In the genomic region with DNA sequence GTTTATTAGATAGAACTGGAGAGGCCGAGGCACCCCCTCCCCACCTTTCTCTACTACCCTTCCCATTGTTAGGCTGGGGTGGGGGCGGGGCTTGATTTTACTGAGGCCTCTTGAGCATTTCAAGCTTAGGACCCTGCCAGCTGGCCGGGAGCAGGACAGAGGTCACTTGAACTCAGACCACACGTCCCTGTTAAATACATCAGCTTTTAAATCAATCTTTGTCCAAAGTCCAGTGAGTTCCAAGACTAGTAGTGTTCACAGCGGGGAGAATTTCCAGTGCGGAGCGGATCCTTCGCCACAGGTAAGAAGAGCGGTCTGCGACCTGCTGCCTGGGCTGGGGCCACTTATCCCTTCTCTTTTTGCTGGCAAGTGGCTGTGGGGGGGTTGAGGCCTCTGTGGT, we compare ENCODE assay signal across 23 mouse cellular contexts. TPM values are rescaled to one million over a fixed set of nuclear protein-coding genes. Genes with fewer than 3 reads are reported as not detected.
DNase-seq lines count a peak whose midpoint lies in the region; ATAC-seq and TF ChIP-seq lines count a peak whose summit lies in the region.
"Had no signal": no experiment of that assay in that cellular context is flagged by ENCODE, and none has a peak within 500 bp of the region (broad histone marks: within the 10 kb centered on the region; RNA-seq: fewer than 3 reads in every experiment).

No protein-coding gene starts in this region.

- H3K9me3 ChIP-seq in kidney, embryonic 14.5 days (ENCODE audit: control insufficient read depth, low read length) = no peaks in the 10 kb centered on the region
- H3K9me3 ChIP-seq: embryonic facial prominence, embryonic 12.5 days; neural tube, embryonic 12.5 days had no signal

- 72% methylated on average over 10 of the region's 10 CpGs for WGBS in kidney, embryonic 14.5 days

- intact Hi-C loops in gastrocnemius, adult 2 months (cut with DNase I) = no loop called here

- TF ChIP-seq POLR2A in testis, adult 2 months (IDR thresholded peaks at IDR 0.05; ENCODE audit: control insufficient read depth, low read depth, low read length) = no peak

- H3K4me3 ChIP-seq in testis, adult 2 months (ENCODE audit: control insufficient read depth, low read depth, low read length) = peak overlapping the region; percentile 79
- H3K4me3 ChIP-seq in kidney, embryonic 14.5 days (ENCODE audit: low read length) = no peak overlapping the region
- H3K4me3 ChIP-seq in gastrocnemius, adult 2 months = no peak overlapping the region
- H3K4me3 ChIP-seq: embryonic facial prominence, embryonic 12.5 days; megakaryocyte, embryonic 14.5 days; neural tube, embryonic 12.5 days had no signal

- H3K9ac ChIP-seq in kidney, embryonic 14.5 days (ENCODE audit: low read depth, low read length) = no peak overlapping the region
- H3K9ac ChIP-seq: embryonic facial prominence, embryonic 12.5 days; neural tube, embryonic 12.5 days had no signal

- DNase-seq in testis, postnatal 14 days (ENCODE audit: low spot score) = no peak
- peak; percentile 37 to 56 for DNase-seq in kidney, postnatal 4 days
- DNase-seq in gastrocnemius, adult 2 months = no peak
- DNase-seq in right cerebral cortex, postnatal 14 days = no peak
- no peak for DNase-seq in spleen, postnatal 4 days (ENCODE audit: low spot score in 2 of 2)
- DNase-seq: adrenal gland, postnatal 14 days; cerebellum, adult 11-12 months; gastrocnemius, postnatal 25 days; lung, postnatal 14 days; right cerebral cortex, postnatal 25 days had no signal

- no peaks in the 10 kb centered on the region for H3K36me3 ChIP-seq in testis, adult 2 months (ENCODE audit: control insufficient read depth, insufficient read depth, low read length)
- H3K36me3 ChIP-seq in kidney, embryonic 14.5 days (ENCODE audit: control insufficient read depth, insufficient read depth, low read length) = no peaks in the 10 kb centered on the region
- H3K36me3 ChIP-seq: embryonic facial prominence, embryonic 12.5 days; neural tube, embryonic 12.5 days had no signal

- no peak overlapping the region for H3K4me2 ChIP-seq in kidney, embryonic 14.5 days (replicated peaks; ENCODE audit: low read depth, low read length)
- H3K4me2 ChIP-seq: embryonic facial prominence, embryonic 12.5 days; neural tube, embryonic 12.5 days had no signal

- no peak overlapping the region for H3K27ac ChIP-seq in testis, adult 2 months (ENCODE audit: control insufficient read depth, insufficient read depth, low read depth, low read length)
- H3K27ac ChIP-seq in kidney, embryonic 14.5 days (ENCODE audit: low read depth, low read length) = no peak overlapping the region
- H3K27ac ChIP-seq in gastrocnemius, adult 2 months = no peak overlapping the region
- H3K27ac ChIP-seq: embryonic facial prominence, embryonic 12.5 days; neural tube, embryonic 12.5 days had no signal

- H3K27me3 ChIP-seq in testis, adult 2 months (ENCODE audit: control insufficient read depth, insufficient read depth, low read length) = no peaks in the 10 kb centered on the region
- H3K27me3 ChIP-seq in kidney, embryonic 14.5 days (ENCODE audit: control insufficient read depth, insufficient read depth, low read length) = no peaks in the 10 kb centered on the region
- H3K27me3 ChIP-seq: embryonic facial prominence, embryonic 12.5 days; neural tube, embryonic 12.5 days; Patski had no signal

- no peak for TF ChIP-seq CTCF in testis, adult 2 months (IDR thresholded peaks at IDR 0.05; ENCODE audit: control insufficient read depth, insufficient read depth, insufficient replicate concordance, low read depth, low read length)
- TF ChIP-seq CTCF in gastrocnemius, adult 2 months (IDR thresholded peaks at IDR 0.05) = no peak

- H3K4me1 ChIP-seq in testis, adult 2 months (ENCODE audit: control insufficient read depth, insufficient read depth, low read length) = peaks cover 3% of the 10 kb centered on the region; the same call in 1 of the 2 replicates
- 0 out of 2 replicates have a peak, but pooled peaks cover 2% of the 10 kb centered on the region for H3K4me1 ChIP-seq in kidney, embryonic 14.5 days (ENCODE audit: control insufficient read depth, insufficient read depth, low read length)
- H3K4me1 ChIP-seq: embryonic facial prominence, embryonic 12.5 days; megakaryocyte, embryonic 14.5 days had no signal

- 0 out of 2 replicates have a peak, but pooled peaks have one; percentile 26 for ATAC-seq in kidney, embryonic 14.5 days (ENCODE audit: low FRiP score, low TSS enrichment)
- ATAC-seq: activated CD4-positive, CD25-positive, alpha-beta regulatory T cell, adult 4 months; Patski had no signal

RNA-seq across cellular contexts. Expression of gene Cd160, which starts 0.7 kb away (rescaled TPM):
- not detected in 2 replicates for polyA plus RNA-seq in testis, adult 2 months (2012; rRNA removed)
- polyA plus RNA-seq in kidney, embryonic 14.5 days (2014; fragmentation: Nextera tagmentation; extraction: Ambion mirVana) = 0.08 and 0.17 TPM in 2 replicates
- total RNA-seq in gastrocnemius, adult 2 months (2021) = not detected
- total RNA-seq: adrenal gland, postnatal 14 days; common myeloid progenitor, adult 5-6 weeks; gastrocnemius, postnatal 25 days; heart, adult 8-10 months; layer of hippocampus, postnatal 14 days; left cerebral cortex, postnatal 10 days had no signal

RNA-seq across cellular contexts. Expression of gene Pdzk1, which starts 0.8 kb away (rescaled TPM):
- polyA plus RNA-seq in testis, adult 2 months (2012; rRNA removed) = 132 and 143 TPM in 2 replicates
- polyA plus RNA-seq in kidney, embryonic 14.5 days (2014; fragmentation: Nextera tagmentation; extraction: Ambion mirVana) = 36.0 and 63.3 TPM in 2 replicates
- total RNA-seq in gastrocnemius, adult 2 months (2021) = not detected
- total RNA-seq: gastrocnemius, postnatal 25 days; heart, adult 8-10 months; left cerebral cortex, postnatal 10 days; monocyte, adult 5-6 weeks had no signal
- polyA plus RNA-seq: embryonic facial prominence, embryonic 12.5 days; hindbrain, embryonic 11.5 days; neural tube, embryonic 12.5 days had no signal

Comparison
In these comparisons a context has a peak if more than half of its experiments do, and no peak if none do; other contexts are left out.
1. DNase-seq: peak in kidney, postnatal 4 days (2 of 2); none in testis, postnatal 14 days (single experiment), gastrocnemius, adult 2 months (single experiment), right cerebral cortex, postnatal 14 days (single experiment) and spleen, postnatal 4 days (0 of 2).